Mouse (Mus musculus) layer of hippocampus, postnatal 14 days (tissue): ENCODE measurements around the gene Ppil6. TPM values are rescaled to one million over a fixed set of nuclear protein-coding genes. Genes with fewer than 3 reads are reported as not detected.

Source experiments
- DNase-seq, 2 experiments: peaks; one replicate each; pipeline ENCODE4 v3.0.0; 2021 to 2022; ENCODE audit warnings: low spot score in 2 of 2, mixed read lengths in 1 of 2
- total RNA-seq, 2 experiments: library from RNA; stranded (reverse); gene quantifications; 2 replicates each; pipeline ENCODE4 v1.2.3; 2021

Ppil6 gene
- total RNA-seq, 2 experiments from 2014 or later: 7.3 to 7.4 TPM

DNA sequence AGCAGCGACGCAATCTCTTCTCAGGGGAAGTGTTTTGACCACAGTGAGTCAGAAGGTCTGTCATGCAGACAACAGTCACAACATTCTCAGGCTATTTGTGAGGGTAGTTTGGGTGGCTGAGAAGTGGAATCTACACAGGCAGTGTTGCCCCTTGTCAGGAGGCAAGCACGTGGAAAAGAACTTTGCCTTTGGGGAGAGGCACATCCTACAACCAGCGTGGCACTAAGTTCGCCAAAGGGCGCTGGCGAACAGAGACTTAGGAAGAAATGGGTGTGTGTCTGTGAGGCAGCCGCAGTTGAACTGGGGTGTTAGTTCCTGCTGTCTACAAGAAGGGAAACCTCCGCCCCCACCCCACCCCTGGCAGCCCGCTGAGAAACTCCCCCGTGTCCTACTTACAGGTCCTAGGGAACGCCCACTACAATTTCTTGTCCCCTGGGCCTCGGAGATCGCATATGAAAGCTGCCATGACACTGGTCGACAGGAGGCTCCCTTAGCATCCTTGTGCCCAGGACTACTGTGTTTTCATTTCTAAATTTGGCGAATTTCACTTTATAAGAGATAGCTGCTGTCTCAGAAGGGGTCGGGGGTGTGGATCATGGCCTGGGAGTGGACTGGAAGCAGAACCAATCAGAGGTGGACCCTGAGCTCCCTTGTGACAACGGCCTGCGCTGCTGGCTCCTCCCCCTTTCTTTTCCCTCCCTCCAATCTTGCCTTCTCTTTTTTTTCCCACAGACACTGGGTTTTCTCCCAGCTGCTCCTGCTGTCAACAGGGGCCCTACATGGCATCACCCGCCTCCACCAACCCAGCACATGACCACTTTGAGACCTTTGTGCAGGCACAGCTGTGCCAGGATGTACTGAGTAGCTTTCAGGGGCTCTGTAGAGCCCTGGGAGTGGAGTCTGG lies 12.7 kb upstream of the Ppil6 start:
- DNase-seq: peak; percentile 48 to 64

DNA sequence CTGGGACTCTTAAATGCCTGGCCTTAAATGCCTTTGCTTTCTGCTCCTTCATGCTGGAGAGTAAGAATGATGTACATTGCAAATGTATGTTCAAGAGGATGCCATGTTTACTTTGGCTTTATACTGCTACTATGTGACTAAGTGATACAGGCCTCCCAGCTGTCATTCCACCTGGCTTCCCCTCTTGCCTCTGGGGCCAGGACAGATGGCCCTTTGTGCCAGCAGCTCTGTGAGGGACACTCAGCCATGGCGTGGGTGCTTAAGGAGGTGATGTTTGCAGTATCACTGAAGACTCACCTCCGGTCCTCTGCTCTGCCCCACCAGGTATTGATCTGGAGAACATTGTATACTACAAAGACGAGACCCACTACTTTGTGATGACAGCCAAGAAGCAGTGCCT lies 10.3 kb upstream of the Ppil6 start:
- no peak for DNase-seq

- no peak for DNase-seq
These were observed 9.0 kb upstream of the Ppil6 start for GRCm38 (mm10) chr10:41480938-41481880.

- no peak for DNase-seq
These were observed 7.8 kb upstream of the Ppil6 start for GRCm38 (mm10) chr10:41482446-41482845.

GRCm38 (mm10) chr10:41485778-41486177 lies 4.5 kb upstream of the Ppil6 start:
- no peak for DNase-seq

- DNase-seq: no peak
These were observed 3.6 kb upstream of the Ppil6 start for GRCm38 (mm10) chr10:41486506-41487170.

- DNase-seq: no peak
These were observed 1.4 kb upstream of the Ppil6 start for GRCm38 (mm10) chr10:41488877-41489276.

- DNase-seq: no peak
These were observed 945 bp upstream of the Ppil6 start for GRCm38 (mm10) chr10:41489294-41489693.

DNA sequence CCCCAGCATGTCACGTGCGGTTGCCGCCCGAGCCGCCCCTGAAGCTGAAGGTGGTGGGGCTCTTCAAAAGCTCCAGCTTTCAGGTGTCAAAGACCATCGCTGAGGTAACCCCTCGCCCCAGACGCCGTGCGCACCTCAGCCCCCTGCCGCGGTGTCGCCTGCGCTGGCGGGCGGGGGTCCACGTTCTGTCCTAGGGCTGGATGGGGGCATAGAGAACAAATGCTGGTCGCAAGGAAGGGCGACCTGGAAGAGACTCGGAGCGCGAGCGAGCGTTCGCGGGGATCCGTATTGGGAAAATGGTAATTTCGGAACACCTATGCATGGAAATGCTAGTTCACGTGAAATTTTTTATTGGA lies 257 bp downstream of the Ppil6 start:
- DNase-seq: no peak

DNA sequence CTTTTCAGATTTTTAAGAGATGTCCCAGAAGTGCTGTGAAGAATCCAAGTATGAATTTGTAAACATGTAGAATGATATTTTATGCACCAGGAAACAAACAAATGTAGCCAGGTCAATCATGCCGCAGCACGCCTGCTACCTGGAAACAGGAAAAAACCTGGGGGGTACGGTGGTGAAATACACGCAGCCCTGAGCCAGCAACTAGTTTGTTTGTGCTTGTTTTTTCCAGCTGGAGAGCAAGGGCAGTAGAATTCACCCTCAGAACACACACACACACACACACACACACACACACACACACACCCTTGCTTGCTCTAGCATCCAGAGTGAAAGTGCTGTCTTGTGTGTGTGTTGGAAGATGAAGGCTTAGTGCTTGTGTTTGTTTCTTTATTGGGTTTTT lies 872 bp downstream of the Ppil6 start:
- DNase-seq: no peak

DNA sequence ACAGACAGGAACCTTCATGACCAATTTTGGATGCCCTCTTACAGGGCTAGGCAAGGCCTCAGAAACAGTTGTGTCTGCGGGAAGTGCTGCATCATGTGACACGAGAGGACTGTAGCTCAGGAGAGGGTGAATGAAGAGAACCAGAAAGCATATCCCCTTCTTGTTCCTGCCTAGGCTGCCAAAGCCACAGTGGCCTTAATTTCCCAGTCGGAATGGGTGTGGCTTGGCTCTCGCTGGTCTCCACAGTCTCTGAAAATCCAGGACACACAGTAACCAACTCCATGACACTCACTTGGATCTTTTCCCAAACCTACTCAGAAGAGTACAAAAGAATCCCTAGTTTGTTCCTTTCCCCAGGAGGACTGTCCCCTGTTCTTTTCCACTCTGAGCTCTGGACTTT lies 10.7 kb downstream of the Ppil6 start:
- peak in 1 of 2 experiments; percentile 62 for DNase-seq

- no peak for DNase-seq
These were observed 14.8 kb downstream of the Ppil6 start for GRCm38 (mm10) chr10:41504996-41505395.

GRCm38 (mm10) chr10:41505446-41505845 lies 15.2 kb downstream of the Ppil6 start:
- DNase-seq: peak; percentile 62 to 88

DNA sequence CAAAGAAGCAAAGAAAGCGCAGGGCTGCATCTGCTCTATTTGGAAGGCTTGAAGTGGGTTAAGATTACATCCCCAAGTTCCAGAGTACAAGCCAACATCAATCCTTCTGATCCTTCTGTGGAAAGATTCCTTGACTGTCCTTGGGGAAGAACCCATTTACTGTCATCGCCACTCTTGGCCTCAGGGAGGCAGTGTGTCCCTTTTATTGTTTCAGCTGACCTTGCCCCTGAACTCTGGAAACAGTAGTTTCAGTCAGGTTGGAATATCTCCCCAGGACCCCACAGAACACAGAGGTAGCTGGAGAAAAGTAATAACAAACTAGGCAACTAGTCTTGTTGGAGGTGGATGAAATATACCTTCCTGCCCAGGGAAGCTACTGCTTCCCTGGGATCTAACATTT lies 18.9 kb downstream of the Ppil6 start:
- DNase-seq: no peak

- no peak for DNase-seq
These were observed 24.1 kb downstream of the Ppil6 start for GRCm38 (mm10) chr10:41514301-41514700.

GRCm38 (mm10) chr10:41514921-41515320 lies 24.7 kb downstream of the Ppil6 start:
- no peak for DNase-seq

DNA sequence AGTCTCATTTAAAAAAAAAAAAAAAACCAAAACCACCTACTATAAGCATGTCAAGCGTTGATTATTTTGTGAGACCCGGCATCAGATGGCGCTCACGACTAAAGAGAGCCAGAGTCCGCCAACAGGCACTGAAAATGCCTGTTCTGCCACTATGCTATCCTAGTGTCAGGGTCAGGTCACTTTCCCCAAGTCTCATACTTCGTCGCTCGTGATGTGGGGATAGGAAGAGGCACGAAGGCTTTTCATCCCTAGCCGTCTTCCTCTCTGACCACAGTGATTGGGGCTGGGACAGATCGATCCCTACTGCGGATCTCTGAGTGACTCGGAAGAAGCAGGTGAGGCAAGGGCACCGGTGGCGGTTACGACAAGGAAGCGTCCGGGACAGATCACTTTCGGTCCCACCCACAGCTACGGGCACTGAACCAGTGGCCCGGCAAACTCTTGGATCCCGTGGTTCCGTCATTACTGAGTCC lies 28.3 kb downstream of the Ppil6 start:
- peak; percentile 74 to 76 for DNase-seq

DNA sequence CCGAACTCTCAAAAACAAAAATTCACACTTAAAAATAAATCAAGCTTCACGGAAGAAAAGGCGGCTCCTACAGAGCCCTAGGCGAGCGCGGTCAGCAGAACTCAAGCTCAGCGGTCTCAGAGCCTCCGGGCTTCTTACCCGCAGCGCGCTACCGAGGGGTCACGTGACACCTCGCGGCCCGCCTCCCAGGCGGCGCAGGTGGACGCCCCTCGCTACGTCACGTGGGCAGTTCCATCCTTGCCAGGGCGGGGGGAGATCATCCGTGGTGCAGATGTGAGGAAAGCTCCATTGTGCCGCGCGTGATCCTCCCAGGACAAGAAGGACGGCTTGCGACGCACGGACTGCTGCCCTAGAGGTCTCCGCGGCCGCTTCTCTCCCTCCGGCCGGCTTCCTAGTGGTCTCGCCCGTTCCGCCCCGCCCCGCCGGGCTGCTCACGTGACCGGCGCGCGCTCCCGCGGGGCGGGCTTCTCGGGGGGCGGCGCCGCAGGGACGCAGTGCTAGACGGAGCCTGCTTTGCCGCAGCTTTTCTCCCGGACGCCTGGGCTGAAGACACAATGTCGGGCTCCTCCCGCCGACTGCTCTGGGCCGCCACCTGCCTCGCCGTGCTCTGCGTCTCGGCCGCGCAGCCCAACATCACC lies 28.9 kb downstream of the Ppil6 start, which contains the start of gene Cd164:
Gene Cd164 (plus strand): TSS at position 434 of the 638 bp plus-strand sequence.
- peak; percentile 92 to 94 for DNase-seq

DNA sequence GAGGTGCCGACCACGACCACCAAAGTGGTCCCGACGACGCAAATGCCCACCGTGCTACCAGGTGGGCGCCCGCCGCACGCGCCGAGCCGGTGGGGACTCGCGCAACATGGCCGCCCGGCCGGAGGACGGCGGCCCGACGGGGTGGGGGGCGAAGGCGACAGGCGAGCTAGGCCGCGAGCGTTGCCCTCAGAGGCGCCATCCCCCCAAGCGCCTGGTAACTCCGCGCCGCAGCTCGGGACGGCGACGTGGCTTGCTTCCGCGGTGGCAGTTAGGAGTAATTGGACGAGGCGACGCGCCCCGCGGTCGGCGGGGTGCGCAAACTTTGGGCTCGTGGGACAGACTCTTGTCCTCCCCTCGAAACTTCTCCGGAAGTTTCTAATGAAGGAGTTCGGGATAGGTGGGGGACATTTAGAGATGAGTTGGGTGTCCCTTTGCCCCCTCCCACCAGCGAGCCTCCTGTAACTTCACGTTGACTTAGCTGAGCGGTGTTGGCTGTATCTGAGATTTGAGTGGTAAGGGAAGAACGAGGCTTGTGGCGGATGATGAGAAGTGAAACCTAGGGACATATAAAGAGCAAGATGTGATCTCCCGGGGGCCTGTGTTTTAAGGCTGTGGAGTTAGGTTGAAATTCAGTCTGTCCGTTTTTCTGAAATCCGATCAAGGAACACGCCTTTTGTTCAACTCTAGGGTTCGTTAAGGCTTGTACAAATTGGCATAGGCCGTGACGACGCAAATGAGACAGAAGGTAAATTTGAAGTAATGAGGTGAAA lies 29.6 kb downstream of the Ppil6 start:
- DNase-seq: peak in 1 of 2 experiments; percentile 45

DNA sequence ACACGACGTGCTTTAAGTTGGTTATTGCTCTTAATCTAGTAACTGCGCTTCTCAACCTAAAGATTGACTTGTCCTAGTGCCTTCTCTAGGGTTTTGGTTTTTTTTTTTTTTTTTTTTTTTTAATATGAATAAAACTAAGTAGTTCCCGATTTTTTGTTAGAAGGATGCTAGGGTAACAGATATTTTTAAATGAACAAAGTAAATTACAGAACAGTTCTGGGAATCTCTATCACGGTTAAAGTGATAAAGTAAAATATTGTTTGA lies 30.1 kb downstream of the Ppil6 start:
- DNase-seq: no peak
